Mouse (Mus musculus) effector memory CD4-positive, alpha-beta T cell, adult 5 months (primary cell): ENCODE results near the gene Rgn. TPM values are rescaled to one million over a fixed set of nuclear protein-coding genes. Genes with fewer than 3 reads are reported as not detected.

Experiments
- polyA plus RNA-seq: library from polyadenylated mRNA; unstranded; fragments of 100-300 nt; shearing (Covaris generic); gene quantifications from one replicate; pipeline ENCODE4 v1.2.1, GENCODE M21; 2017

The Rgn gene
- not detected for polyA plus RNA-seq

GRCm38 (mm10) chrX:20549532-20549931 lies at the start of gene Rgn:
Gene Rgn (plus strand): TSS chrX:20549787.

Other genes starting within 250 kb of the Rgn start
- 11.9 TPM for gene Rp2, start 185.3 kb upstream of the Rgn start, polyA plus RNA-seq
- gene Jade3, start 124.1 kb upstream of the Rgn start, polyA plus RNA-seq, result 5.5 TPM
- gene Rbm10, start 67.7 kb downstream of the Rgn start, polyA plus RNA-seq, result 39.9 TPM
- 141 TPM for gene Ndufb11, start 67.8 kb downstream of the Rgn start, polyA plus RNA-seq
- 167 TPM for gene Uba1, start 108.5 kb downstream of the Rgn start, polyA plus RNA-seq
- 78.2 TPM for gene Cdk16, start 138.2 kb downstream of the Rgn start, polyA plus RNA-seq
- gene Usp11, start 154.1 kb downstream of the Rgn start, polyA plus RNA-seq, result 15.6 TPM
- gene Araf, start 248.0 kb downstream of the Rgn start, polyA plus RNA-seq, result 166 TPM